Mouse (Mus musculus) hematopoietic stem cell, adult 5-6 weeks (primary cell): ENCODE data around the gene Sik3. TPM values are rescaled to one million over a fixed set of nuclear protein-coding genes. Genes with fewer than 3 reads are reported as not detected.
A peak's percentile ranks its signal among the peaks of the same experiment; 100 is the strongest.

ENCODE experiments used
- ATAC-seq, 2 experiments: fragments of 125-278 bp in 1 of 2; replicated peaks in 1 of 2; 2 replicates each; pipeline ENCODE4 v1.8.0; 2016 to 2017; ENCODE audit warnings: inconsistent platforms in 2 of 2, mild to moderate bottlenecking in 2 of 2, moderate number of reproducible peaks in 2 of 2, low read depth in 1 of 2, moderate TSS enrichment in 1 of 2; ENCODE audit not compliant: low FRiP score in 2 of 2, poor library complexity in 2 of 2, severe bottlenecking in 2 of 2, insufficient read depth in 1 of 2, low TSS enrichment in 1 of 2
- total RNA-seq: library from RNA; stranded (forward); fragments of 172-1452, 232-1000 nt; gene quantifications from 2 replicates; pipeline ENCODE4 v1.2.3, GENCODE M21; 2017

The Sik3 gene
- 24.3 and 27.4 TPM in 2 replicates for total RNA-seq

DNA sequence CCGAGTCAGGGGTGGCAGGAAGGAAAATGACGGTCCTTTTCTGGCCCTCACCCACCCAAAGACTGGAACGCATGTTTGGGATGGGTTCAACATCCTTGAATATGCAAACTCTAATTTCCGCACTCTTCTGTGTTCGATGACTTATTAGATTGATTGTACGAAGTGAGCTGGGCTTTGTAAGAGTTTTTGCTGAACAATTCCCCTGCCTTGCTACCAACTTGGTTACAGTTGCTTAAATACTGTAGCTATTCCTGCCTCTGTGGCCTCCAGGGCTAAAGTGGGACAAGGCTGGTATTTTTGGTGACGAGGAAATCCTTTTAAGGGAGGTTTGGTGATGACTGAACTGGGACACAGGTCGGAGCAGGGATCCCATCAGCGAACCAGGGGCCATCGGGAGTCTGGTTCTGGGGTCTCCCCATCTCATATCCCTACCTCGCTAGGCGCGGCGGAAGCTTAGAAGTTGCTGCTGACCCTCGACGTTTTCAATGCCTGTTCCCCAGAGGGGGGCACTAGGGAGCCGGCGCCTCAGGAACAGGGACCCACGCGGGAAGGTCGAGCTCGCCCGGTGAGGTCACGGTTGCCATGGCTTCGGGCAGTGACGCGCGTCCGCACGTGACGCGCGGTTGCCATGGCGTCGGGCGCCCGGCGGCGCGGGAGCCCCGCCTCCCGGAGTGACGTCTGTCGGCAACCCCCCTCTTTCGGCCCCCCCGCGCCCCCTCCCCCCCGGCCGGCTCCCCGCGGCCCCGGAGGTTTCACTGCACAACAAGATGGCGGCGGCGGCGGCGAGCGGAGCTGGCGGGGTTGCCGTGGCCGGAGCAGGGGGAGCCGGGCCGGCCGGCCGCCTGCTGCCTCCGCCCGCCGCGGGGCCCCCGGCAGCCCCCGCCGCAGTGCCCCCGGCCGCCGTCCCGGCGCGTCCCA is at the start of gene Sik3, which contains the start of gene Pafah1b2:
Gene Sik3, plus strand, starts transcription at position 730 of the 918 bp plus-strand sequence.
Gene Pafah1b2, minus strand, starts transcription at position 600 of the 918 bp plus-strand sequence.
- ATAC-seq = peak; percentile 68 to 82

DNA sequence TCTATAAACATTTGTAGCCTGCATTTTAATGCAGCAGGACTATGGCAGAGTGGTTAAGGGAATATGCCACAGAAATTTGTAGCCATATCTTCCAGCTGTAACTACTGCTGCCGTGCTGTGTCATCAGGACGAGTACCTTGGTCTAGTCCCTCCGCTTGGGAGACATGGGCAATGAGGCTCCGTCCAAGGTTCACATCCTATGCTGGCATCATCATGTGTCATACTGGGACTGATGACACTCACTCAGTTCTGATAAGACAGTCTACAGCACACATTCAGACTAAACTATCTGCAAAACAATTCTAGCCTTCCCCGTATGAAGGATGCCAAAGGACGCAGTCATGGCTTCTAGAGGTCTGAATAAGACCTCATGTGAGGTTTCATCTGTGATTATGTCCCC is 49.0 kb upstream of the Sik3 start:
- ATAC-seq = no peak

DNA sequence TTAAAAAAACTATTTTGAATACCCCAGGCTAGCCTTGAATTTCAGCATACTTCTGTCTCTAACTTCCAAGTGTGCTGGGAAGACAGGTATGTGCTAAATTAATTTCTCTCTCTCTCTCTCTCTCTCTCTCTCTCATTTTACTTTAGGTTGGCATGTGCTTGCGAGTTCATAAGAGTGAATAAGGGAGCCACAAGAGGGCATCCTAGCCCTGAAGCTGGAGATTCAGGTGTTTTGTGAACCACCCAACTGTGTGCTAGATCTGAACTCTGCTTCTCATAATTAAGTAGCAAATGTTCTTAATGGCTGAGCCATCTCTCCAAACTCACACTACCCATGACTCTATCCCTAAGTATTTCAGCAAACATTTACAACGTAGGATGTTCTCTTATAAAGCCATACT is 35.7 kb upstream of the Sik3 start:
- ATAC-seq = no peak

DNA sequence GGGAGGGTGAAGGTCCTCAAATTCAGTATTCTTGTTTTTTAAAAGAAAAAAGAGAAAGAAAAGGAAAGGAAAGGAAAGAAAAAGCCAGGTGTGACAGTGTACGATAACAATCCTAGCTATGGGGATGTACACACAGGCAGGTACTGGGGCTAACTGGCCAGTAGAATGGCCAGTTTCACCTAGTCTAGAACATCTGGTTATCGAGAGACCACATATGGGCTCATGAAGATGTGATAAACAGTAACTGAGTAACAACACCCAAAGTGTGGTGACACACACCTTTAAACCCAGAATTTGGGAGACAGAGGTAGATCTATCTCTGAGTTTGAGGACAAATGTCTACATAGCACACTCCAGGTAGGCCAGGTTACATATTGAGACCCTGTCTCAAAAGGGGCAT is 32.8 kb upstream of the Sik3 start:
- ATAC-seq = no peak

DNA sequence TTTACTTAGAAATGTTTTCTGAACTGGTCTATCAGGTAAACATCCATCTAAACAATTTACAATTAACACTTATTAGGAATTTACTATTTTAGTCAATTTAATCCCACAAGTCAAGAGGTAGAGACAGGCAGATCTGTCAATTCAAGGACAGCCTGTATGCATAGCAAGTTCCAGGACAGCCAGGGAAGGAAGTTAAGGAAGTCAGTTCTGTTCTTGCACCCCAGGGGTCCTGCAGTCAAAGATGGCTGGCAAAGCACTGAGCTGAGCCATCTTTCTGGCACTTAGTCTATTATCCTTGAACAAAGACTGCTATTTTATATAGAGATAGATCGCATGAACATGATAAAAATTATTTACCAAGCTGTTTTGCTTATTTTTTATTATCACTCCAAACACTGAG is 32.0 kb upstream of the Sik3 start:
- no peak for ATAC-seq

DNA sequence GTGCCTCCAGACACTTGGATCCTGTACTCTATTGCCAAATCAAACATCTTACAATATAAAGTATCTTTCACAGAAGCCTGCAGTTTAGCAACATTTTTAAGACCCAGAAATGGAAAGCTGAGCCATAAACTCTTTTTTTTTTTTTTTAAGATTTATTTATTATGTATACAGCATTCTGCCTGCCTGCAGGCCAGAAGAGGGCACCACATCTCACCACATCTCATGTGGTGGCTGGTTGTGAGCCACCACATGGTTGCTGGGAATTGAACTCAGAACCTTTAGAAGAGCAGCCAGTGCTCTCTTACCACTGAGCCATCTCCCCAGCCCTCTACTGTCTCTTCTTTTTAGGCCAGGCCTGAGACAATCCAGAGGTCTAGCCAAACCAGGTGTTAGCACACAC is 31.3 kb upstream of the Sik3 start:
- no peak for ATAC-seq

DNA sequence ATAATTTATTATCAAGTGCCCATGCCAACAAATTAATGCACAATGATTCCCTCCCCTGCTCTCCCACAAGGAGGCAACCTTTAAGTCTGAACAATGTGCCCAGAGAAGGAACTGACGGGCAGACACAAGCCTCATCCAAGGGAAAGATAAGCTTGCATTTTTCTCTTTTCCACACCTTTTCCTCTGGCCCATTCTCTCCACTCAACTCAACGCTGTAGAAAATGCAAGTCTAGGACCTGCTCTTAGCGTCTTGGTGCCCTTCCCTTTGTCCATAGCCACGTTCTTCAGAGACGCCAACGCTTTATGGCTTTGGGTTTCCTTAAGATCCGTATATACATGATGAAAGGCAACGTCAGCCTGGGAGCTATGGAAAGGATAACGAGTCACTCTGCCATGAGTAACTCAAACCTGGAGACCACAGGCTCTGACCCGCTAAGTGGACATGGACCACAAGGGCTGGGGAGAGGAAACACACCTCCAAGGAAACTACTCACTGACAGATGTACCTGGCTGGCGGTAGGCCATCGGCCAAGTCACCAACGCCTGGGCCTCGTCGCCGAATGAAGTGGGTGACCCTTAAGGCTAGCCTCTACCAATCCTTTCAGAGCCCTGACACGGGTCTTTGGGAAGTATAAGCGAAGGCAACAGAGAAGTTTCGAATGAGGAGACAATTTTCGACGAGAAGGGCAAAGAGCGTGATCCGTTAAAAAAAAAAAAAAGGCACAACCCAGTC is 28.8 kb upstream of the Sik3 start:
- peak in 1 of 2 experiments; percentile 18; a peak in 1 of 4 replicates for ATAC-seq

DNA sequence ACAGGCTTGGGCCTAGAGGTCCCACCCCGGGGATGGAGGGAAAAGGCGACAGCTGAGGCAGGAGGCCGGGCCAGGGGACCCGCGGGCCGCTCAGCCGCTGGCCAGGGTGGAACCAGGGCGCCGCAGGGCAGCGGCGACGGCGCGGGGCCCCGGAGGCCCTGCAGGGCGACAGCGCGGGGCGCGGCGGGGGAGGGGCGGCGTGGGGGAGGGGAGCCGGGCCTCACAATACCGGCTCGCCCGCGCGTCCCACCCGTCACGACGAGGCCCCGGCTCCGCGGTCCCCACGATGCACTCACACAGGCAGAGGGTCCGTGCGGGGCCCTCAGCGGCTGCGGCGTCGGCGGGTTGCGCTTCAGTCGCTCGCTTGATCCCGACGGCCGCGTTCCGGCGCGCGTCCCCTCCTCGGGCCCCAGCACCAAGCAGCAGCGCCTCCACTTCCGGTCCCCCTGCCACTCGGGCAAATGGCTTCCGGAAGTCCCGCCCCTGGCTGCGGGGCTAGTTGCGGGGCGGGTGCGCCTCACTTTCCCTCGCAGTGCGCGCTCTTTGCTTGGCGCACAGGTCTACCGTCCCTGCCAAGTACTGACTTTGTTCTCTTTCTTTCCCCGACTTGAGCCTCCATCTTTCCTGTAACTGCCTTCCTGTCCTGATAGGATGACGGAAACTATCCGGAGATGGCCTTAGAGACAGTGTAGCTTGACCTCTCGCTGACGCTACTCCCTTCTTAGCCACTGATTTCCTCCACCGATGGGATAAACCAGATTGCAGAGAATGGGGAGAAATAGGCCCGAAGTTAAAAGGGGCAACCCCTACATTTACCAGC is 28.0 kb upstream of the Sik3 start:
- ATAC-seq = peak; percentile 58 to 85

DNA sequence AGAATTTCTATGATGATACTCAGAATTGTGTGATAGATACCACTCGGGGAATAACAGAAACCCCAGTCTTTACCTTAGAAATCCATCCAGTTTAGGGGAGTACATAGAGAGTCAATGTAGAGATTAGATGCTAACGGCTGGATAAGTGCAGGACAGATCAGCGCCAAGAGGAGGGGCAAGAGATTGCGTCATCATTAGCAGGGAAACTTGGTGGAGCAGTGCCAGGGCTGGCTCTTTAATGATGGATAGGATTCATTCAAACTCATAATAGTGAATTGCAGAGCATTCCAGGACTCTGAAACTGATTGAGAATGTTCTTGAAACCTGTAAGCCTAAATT is 27.4 kb upstream of the Sik3 start:
- peak in 1 of 2 experiments; percentile 40; a peak in 2 of 4 replicates for ATAC-seq

DNA sequence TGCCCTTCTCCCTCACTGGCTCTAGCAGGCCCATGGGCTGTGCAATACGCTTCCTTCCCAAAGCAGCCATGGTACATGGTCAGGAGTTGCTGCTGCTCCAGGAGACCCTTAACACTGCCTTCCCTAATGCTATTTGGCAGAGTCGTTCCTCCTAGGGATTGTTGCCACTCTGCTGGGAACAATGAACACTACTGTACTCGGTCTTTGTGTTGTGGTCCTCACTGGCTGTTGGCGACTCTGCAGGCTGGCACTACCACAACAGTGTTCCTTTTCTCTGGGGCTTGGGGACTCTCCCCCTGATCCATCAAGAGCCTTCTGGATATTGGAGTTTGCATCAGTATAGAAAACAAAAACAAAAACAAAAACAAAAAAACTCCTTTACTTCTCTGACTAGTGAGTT is 13.6 kb upstream of the Sik3 start:
- ATAC-seq = no peak

DNA sequence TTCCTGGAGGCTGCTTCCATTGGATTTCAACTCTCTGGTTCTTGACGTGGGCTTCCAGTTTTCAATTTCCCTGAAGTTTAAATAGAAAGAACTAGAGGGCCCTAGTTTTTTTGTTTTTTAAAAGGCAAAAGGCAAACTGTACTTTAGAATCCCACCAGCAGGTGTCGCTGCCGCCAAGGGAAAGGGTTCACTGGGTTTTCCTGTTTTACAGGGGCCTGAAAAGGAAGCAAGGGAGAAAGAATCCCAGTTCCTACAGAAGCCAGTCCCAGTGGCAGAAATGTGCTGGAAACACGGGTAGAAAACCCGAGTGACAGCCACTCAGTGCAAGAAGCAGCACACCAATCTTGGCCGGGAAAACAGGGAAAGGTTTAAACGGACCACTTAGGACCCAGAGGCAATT is 8.9 kb upstream of the Sik3 start:
- ATAC-seq = peak in 1 of 2 experiments; percentile 56; a peak in 1 of 4 replicates

DNA sequence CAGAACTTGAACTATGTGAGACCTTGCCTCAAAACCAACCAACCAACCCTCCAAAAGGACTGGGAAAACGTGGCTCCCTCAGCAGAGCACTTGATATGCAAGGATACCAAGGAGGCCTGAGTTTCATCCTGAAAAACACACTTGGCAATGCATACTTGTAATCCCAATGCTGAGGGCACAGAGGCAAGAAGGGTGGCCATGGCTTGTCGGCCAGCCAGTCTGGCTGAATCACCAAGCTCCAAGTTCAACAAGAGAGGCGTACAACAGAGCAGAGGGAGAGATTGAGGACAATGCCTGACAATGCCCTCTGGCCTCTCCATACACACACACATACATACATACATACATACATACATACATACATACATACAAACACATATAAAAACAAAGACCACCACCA is 8.1 kb upstream of the Sik3 start:
- no peak for ATAC-seq

DNA sequence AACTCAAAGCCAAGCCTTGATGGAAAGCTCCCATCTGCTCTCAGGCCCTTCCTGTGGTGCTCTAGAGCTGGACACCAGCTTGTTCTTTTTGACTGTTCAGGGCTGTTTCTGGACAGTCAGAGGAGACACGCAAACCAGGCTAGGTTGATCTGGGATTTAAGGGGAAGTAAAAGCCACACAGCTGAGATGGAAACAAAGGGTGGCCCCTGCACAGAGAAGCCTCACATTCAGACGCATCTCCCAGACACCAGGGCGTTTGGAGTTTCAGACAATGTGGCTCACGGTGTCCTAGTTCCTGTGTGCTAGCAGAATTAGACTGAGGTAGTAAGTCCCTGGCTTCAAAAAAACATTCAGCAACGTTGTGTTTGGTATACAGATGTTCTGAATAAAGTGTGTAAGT is 6.4 kb upstream of the Sik3 start:
- no peak for ATAC-seq

DNA sequence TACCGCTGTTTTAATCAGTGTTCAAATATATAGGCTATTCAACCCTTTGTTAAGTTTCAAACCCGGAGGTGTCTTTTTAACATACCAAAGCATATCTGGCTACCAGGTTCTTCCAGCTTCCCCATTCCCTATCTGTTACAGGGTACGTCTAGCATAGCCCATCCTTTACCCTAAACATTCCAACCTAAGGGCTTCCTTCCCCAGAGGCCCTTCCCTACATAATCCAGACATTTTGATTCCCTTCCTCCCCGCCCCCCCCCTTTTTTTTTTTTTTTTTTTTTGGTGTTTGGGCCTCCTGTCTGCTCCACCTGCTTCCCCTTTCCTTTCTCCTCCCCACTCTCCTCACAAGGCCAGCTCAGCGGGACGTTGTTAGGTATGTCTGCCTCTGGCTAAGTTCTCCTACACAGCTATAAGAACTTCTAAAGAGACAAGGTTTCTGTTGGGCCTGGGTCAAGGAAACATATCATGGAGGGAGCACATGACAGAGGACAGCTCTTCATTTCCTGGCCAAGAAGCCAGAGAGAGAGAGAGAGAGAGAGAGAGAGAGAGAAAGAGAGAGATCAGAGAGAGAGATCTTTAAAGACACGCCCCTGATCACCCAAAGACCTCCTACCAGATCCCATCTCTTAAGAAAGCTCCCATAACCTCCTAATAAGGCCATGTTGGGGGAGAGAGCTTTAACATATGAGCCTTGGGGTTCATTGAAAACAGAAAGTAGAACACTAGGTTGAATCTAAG is 3.5 kb upstream of the Sik3 start:
- ATAC-seq = no peak

DNA sequence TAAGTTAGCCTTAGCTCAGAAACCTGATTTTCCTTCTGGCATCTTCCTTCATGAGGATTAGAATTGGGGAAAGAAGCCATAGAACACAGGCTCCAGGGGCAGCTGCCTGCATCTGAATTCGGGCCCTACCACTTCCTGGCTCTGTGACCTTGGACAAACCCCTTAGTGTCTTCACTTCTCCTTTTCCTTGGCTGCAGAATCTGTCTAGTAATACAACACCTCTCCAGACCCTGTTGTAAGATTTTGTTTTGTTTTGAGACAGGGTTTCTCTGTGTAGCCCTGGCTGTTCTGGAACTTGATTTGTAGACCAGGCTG is 3.0 kb upstream of the Sik3 start:
- peak; percentile 58 to 63 for ATAC-seq

DNA sequence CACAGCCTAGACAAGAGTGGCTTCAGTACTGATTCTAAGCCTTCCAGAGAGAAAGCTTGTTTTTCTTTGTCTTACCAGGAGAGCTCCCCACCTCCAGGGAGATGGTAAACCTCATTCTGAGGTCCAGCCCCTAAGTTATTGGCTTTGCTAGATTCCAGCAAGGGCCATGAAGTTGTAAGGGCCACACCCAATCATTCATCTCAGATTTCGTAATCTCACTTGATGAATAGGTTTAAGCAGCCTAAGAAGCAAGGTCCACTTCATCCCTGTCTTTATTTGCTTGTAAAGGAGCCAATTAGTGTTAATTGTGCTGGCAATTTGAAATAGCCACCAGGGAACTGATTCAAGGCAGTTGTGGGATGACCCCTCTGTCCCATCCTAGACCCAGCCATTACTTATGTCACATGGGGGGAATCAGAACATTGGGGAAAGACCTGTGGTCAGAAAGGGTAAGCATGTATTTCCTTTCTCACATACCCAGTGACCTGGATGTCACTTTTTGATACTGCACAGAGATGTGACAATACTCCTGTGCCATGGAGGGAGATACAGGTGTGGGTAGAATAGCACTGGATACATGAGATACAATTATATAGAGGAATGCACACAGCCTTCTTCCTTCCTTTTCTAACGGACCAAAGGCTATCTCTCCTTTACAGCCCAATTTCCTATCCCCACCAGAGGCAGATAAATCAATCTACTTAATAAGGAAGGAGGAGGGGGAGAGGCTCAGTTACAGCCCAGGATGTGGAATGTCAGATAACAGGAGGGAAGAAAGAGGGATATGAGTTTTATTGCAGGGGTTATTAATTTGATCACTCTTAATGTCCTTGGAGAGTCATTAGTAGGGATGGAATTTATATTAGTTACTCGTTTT is 1.3 kb upstream of the Sik3 start:
- no peak for ATAC-seq
